Mouse (Mus musculus) splenic B cell, adult 2 months (primary cell): ENCODE data around the gene Ube2e2.
"Not testable (repeated sequence)": the region's sequence is repeated elsewhere in the genome, so short reads cannot be mapped to it uniquely, and the experiment has no call there.

Experiments
- DNase-seq: peaks from one replicate; pipeline ENCODE4 v3.0.0-alpha.2; 2011; ENCODE audit warnings: low read depth, low spot score
- H3K27me3 ChIP-seq: 2 replicates; pipeline ENCODE4 v1.6.1; 2012; ENCODE audit warnings: mild to moderate bottlenecking, low read length, moderate library complexity, mixed read lengths; ENCODE audit not compliant: control insufficient read depth, poor library complexity, insufficient read depth, severe bottlenecking
- H3K36me3 ChIP-seq: 2 replicates; pipeline ENCODE4 v1.6.1; 2012; ENCODE audit warnings: mild to moderate bottlenecking, low read length, moderate library complexity, mixed read lengths; ENCODE audit not compliant: control insufficient read depth, poor library complexity, insufficient read depth, severe bottlenecking

Gene Ube2e2

DNA sequence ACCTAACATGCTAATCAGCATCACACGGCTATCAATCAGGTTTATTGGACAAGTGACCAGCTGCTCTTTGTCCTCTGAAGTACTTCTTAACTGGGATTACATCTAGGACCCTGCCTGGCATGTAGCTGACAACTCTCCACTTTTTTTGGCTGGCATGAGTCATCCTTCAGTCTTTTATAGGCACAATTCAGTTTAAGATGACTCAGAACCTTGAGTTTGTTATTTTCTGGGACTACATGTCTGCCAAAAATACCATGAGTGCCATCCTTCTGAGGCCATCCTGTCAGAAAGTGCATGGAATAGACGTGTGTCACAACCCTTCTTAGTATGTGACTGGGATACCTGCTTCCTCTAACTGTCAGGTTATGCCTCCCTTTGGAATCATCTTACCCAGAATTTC is 120.3 kb downstream of the Ube2e2 start:
- Histone ChIP-seq H3K27me3 (no peaks in the 10 kb centered on the region), H3K36me3 (no peaks in the 10 kb centered on the region)
- DNase-seq = no peak

GRCm38 (mm10) chr14:18759601-18760356 is 134.3 kb downstream of the Ube2e2 start:
- no peaks in the 10 kb centered on the region for H3K27me3 ChIP-seq
- no peak for DNase-seq
- H3K36me3 ChIP-seq = no peaks in the 10 kb centered on the region

DNA sequence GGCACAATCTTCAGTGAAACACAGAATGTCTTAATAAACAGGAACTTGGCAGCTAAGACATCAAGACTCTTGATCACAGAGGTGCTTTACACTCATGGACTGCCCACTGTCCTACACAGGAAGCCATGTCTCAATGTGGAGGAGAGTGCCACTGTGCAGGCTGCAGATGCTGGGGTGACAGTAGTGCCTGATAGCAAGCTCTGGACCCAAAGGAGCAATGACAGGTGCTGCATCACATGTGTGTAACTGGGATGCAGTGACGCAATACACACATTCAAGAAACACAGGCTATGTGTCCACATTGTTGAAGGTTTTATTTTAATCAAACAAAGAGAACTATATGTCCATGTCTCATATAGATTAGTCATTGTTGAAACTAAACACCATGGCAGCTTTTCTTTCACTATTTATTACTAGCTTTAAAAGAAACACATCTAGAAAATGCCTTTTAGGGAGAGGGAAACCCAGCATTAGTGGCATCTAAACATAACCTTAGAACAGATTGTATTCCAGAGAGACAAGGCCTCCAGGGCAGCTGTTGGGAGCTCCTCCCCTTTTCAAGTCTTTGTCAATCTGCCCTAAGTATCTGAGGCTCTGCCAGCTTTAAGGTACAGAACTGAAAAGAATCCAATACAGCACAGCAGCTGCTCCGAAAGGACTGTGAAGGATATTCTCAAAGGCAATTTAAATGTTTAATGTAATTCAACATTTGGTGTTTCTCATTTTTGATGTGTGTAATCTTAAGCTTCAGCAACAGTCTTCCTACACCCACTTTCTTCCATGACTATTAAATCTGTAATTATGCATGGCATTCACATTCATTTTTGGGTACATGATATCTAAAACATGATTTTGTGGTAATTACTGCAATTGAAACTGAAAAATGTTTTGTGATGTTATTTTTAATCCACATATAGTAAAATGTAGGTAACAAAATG is 135.2 kb downstream of the Ube2e2 start:
- no peaks in the 10 kb centered on the region for H3K27me3 ChIP-seq
- H3K36me3 ChIP-seq = no peaks in the 10 kb centered on the region
- DNase-seq = no peak

DNA sequence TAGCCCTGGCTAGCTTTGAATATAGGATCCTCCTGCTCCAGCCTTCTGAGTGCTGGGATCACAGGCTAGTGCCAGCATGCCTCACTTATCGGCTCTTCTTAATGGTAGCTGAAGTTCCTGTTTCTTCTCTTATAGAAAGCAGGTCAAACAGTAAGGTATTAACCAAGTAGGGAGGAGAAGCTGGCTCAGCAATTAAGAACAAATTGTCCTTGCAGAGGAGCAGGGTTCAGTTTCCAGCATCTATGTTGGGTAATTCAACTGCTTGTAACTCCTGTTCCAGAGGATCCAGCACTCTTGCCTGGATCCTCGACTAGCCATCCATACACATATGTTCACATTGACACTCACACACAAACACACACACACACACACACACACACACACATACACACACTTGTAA is 136.1 kb downstream of the Ube2e2 start:
- no peaks in the 10 kb centered on the region for H3K27me3 ChIP-seq
- no peaks in the 10 kb centered on the region for H3K36me3 ChIP-seq
- DNase-seq = no peak

- Histone ChIP-seq H3K27me3 (no peaks in the 10 kb centered on the region), H3K36me3 (no peaks in the 10 kb centered on the region)
- DNase-seq = no peak
Measured at GRCm38 (mm10) chr14:18755410-18755809, 138.7 kb downstream of the Ube2e2 start.

GRCm38 (mm10) chr14:18754595-18754994 is 139.5 kb downstream of the Ube2e2 start:
- DNase-seq = no peak
- no peaks in the 10 kb centered on the region for H3K27me3 ChIP-seq
- no peaks in the 10 kb centered on the region for H3K36me3 ChIP-seq

DNA sequence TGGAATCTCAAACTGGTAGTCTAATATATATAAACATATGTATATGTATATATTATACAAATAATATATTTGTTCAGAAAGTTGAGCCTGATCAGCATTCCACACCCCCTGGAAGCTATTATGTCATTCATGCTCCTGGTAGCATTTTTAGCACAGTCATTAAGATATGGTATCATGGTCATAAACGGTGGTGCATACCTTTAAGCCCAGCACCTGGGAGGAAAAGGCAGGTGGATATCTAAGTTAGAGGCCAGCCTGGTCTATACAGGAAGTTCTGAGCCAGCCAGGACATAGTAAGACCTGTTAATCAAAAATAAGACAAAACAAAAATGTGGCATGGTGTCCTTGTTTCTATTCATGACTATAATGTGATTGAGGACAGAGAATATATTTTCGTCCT is 140.1 kb downstream of the Ube2e2 start:
- Histone ChIP-seq H3K36me3 (no peaks in the 10 kb centered on the region), H3K27me3 (no peaks in the 10 kb centered on the region)
- DNase-seq = no peak

DNA sequence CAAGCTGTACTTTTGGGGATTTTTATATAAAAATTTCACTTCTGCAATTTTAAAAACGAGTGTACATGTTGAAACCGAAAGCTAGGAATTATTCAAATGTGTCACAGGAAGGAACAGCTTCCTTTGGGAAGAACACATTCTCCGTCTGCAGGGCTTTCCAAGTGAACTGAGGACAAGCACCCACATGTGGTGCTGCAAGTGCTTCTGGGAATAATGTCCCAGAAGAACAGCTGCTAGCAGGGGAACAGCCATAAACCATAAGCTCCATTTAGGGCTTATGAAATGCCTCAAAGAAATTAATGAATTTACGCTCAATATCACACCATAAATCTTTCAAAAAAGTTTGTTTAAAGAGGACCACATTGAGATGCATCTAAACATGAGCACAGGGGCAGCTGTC is 162.9 kb downstream of the Ube2e2 start:
- no peaks in the 10 kb centered on the region for H3K36me3 ChIP-seq
- no peaks in the 10 kb centered on the region; the same call in 1 of the 2 replicates for H3K27me3 ChIP-seq
- DNase-seq = no peak

DNA sequence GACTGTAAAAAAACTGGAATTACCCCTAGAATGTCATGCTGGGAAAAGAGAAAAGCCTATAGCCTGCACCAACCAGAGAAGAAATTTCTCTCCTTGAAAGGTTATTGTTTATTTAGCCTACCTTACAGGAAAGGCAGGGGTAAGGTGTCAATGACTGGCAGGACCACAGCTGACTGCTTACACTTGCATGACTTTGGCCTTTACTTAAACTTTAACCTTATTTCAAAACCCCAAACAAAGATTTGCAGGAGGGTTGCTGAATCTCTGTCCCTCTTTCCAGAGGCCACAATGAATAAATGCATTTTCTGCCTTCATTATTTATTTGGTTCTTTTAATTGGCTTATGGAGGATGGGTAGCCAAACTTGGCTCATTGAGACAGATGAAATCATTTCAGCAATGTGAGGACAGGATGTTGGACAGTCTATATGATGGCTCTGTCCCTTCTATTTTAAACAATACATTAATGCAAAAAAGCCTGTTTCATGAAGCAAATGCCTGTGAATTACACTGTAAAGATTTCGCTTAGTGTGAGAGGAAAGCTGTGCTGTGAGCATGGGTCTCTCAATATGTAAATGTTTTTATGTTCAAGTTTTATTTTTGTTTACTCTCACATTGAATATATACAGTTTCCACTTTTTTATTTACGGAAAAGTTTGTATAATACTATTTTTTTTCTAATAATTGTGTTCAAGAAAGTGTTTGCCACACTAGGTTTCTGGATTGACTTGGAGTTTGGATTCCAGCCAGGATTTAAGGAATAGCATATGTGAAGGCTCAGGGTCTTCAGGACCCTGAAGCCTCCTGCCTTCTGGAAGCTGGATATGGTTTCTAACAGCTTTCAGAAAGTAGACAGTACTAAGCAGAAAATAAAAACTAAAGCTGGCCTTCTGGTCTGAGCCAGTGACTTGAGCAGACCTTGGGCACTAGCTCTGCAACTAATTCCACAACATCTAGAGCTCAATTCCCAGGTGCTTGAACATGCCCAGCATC is 173.2 kb downstream of the Ube2e2 start:
- Histone ChIP-seq H3K27me3 (no peaks in the 10 kb centered on the region), H3K36me3 (no peaks in the 10 kb centered on the region)
- no peak for DNase-seq

- DNase-seq = no peak
- no peaks in the 10 kb centered on the region for H3K36me3 ChIP-seq
- H3K27me3 ChIP-seq = no peaks in the 10 kb centered on the region
Measured at GRCm38 (mm10) chr14:18716970-18717369, 177.1 kb downstream of the Ube2e2 start.

DNA sequence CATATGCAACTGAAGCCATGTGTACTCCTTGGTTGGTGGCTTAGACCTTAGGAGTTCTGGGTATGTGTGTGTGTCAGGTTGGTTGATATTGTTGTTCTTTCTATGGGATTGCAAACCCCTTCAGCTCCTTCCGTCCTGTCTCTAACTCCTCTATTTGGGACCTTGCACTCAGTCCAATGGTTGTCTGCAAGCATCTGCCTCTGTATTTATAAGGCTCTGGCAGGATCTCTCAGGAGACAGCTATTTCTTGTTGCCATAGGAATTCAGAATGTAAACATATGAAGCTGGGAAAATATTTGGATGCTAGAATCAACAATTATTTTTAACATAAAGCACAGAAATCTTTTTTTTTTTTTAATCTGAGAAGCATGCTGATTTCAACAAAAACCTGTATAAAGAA is 178.5 kb downstream of the Ube2e2 start:
- H3K27me3 ChIP-seq = no peaks in the 10 kb centered on the region
- DNase-seq = no peak

GRCm38 (mm10) chr14:18697662-18698225 is 196.3 kb downstream of the Ube2e2 start:
- DNase-seq = no peak
- H3K36me3 ChIP-seq = no peaks in the 10 kb centered on the region
- no peaks in the 10 kb centered on the region for H3K27me3 ChIP-seq

More for the DNA sequence above, 178.5 kb downstream of the Ube2e2 start:
- H3K36me3 ChIP-seq = no peaks in the 10 kb centered on the region

DNA sequence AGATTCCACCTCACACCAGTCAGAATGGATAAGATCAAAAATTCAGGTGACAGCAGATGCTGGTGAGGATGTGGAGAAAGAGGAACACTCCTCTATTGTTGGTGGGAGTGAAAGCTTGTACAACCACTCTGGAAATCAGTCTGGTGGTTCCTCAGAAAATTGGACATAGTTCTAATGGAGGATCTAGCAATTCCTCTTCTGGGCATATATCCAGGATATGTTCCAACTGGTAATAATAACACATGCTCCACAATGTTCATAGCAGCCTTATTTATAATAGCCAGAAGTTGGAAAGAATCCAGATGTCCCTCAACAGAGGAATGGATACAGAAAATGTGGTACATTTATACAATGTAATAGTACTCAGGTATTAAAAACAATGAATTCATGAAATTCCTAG is 197.6 kb downstream of the Ube2e2 start:
- H3K36me3 ChIP-seq, H3K27me3 ChIP-seq, DNase-seq: not testable (repeated sequence)
